Mouse (Mus musculus) forebrain, embryonic 14.5 days (tissue): ENCODE measurements around the gene Cacna2d3. TPM values are rescaled to one million over a fixed set of nuclear protein-coding genes. Genes with fewer than 3 reads are reported as not detected.

Source experiments
- ATAC-seq: fragments of 200-750 bp; cut with Nextera tagmentation; 2 replicates; pipeline ENCODE4 v1.8.0; 2017; ENCODE audit warnings: mild to moderate bottlenecking, moderate library complexity
- DNase-seq: peaks from one replicate; pipeline ENCODE4 v3.0.0-alpha.2; 2015; ENCODE audit warnings: low spot score
- H3K27ac ChIP-seq: fragments of 300-500 bp; sonication (generic); 2 replicates; pipeline ENCODE4 v1.5.1; 2014; ENCODE audit warnings: low read depth, mild to moderate bottlenecking, control low read depth, low read length, moderate library complexity
- H3K27me3 ChIP-seq: fragments of 300-500 bp; sonication (generic); replicated peaks from 2 replicates; pipeline ENCODE4 v1.6.1; 2014; ENCODE audit warnings: low read length, control low read depth, mixed read lengths; ENCODE audit not compliant: control insufficient read depth, insufficient read depth
- H3K36me3 ChIP-seq: fragments of 300-500 bp; sonication (generic); 2 replicates; pipeline ENCODE4 v1.6.1; 2014; ENCODE audit warnings: low read length, control low read depth; ENCODE audit not compliant: control insufficient read depth, insufficient read depth
- H3K4me1 ChIP-seq: fragments of 300-500 bp; sonication (generic); 2 replicates; pipeline ENCODE4 v1.6.1; 2014; ENCODE audit warnings: antibody characterized with exemption, low read length, control low read depth; ENCODE audit not compliant: control insufficient read depth, insufficient read depth
- H3K4me2 ChIP-seq: fragments of 300-500 bp; sonication (generic); 2 replicates; pipeline ENCODE4 v1.6.1; 2014; ENCODE audit warnings: mild to moderate bottlenecking, control low read depth, low read length
- H3K4me3 ChIP-seq: fragments of 300-500 bp; sonication (generic); 2 replicates; pipeline ENCODE4 v1.5.1; 2014; ENCODE audit warnings: low read depth, low read length, control low read depth
- H3K9ac ChIP-seq: fragments of 300-500 bp; sonication (generic); 2 replicates; pipeline ENCODE4 v1.6.1; 2014; ENCODE audit warnings: mild to moderate bottlenecking, low read length, control low read depth, moderate library complexity
- H3K9me3 ChIP-seq: fragments of 300-500 bp; sonication (generic); replicated peaks from 2 replicates; pipeline ENCODE4 v1.6.1; 2016; ENCODE audit warnings: low read length, control low read depth, mixed read lengths; ENCODE audit not compliant: control insufficient read depth
- WGBS: fragments of 180-500 bp; shearing (Covaris S2); extraction: QIAGEN DNeasy Blood & Tissue Kit; methylation state at CpG from one replicate; pipeline ENCODE4 v1.1.7; 2014; 5-methylcytosine and 5-hydroxymethylcytosine counted together
- polyA plus RNA-seq: library from polyadenylated mRNA; unstranded; fragments of >200 nt; fragmentation: Nextera tagmentation; extraction: Ambion mirVana; gene quantifications from 2 replicates; pipeline ENCODE4 v1.2.1, GENCODE M21; 2014

The Cacna2d3 gene
- polyA plus RNA-seq, 1 experiment from 2014 or later, result 14.5 TPM

DNA sequence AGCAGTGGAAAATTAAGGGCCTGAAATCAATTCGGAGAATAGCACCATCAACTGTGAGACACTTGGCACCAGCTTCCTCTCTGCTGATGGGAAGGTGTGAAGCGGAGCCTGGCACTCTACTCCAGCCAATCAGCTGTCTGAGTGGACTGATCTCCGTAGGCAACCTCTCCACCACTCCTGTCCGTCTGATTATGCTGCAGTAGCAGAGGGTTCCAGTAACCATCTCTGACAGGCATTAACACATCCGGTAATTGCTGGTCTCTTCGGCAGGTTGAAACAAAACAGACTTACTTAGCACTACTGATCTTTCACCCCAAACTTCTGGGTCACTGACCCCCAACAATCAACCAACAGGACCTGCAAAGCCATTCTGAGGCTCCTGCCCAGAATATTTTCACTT, 112.9 kb downstream of the Cacna2d3 start:
- Histone ChIP-seq H3K9ac (no peak overlapping the region), H3K9me3 (no peaks in the 10 kb centered on the region), H3K4me3 (no peak overlapping the region), H3K4me1 (no peaks in the 10 kb centered on the region; the same call in 1 of the 2 replicates), H3K4me2 (no peak overlapping the region), H3K36me3 (no peaks in the 10 kb centered on the region), H3K27me3 (no peaks in the 10 kb centered on the region), H3K27ac (no peak overlapping the region)
- ATAC-seq (no peak), DNase-seq (peak; percentile 16)
- WGBS, result 58% methylated on average over 6 of the region's 6 CpGs

- no peak overlapping the region for H3K4me2 ChIP-seq
- H3K4me1 ChIP-seq, result no peaks in the 10 kb centered on the region; the same call in 1 of the 2 replicates
- no peak for DNase-seq
- H3K27me3 ChIP-seq, result no peaks in the 10 kb centered on the region
- H3K9ac ChIP-seq, result no peak overlapping the region
- H3K4me3 ChIP-seq, result no peak overlapping the region
- no peaks in the 10 kb centered on the region for H3K36me3 ChIP-seq
- ATAC-seq, result no peak
- no peaks in the 10 kb centered on the region for H3K9me3 ChIP-seq
- 64% methylated on average over 8 of the region's 8 CpGs for WGBS
- H3K27ac ChIP-seq, result no peak overlapping the region
Observed at GRCm38 (mm10) chr14:29599428-29599827, 122.2 kb downstream of the Cacna2d3 start.

DNA sequence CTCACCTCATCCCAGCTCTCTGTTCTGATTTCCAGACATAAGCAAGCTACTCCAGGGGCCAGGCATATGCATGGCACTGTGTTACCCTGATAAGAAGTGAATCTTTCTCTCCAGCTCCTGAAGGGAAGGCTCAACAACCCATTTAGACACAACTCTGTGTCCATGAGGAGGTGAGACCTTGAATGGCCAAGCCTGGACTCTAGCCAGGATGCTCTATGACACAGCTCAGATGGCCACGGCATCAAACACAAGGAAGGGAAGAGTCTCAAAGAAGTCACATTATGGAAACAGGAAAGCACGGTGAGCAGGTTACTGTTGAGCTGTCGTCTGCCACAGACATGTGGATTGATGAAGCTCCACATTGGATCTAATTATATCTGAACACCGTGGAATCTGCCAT, 128.8 kb downstream of the Cacna2d3 start:
- H3K27ac ChIP-seq, result no peak overlapping the region
- DNase-seq (no peak), ATAC-seq (no peak)
- no peaks in the 10 kb centered on the region for H3K4me1 ChIP-seq
- H3K27me3 ChIP-seq, result no peaks in the 10 kb centered on the region
- H3K4me3 ChIP-seq, result no peak overlapping the region
- H3K9ac ChIP-seq, result no peak overlapping the region
- no peak overlapping the region for H3K4me2 ChIP-seq
- 89% methylated on average over 4 of the region's 4 CpGs for WGBS
- H3K9me3 ChIP-seq, result no peaks in the 10 kb centered on the region
- no peaks in the 10 kb centered on the region for H3K36me3 ChIP-seq

GRCm38 (mm10) chr14:29589628-29590027, 132.0 kb downstream of the Cacna2d3 start:
- Histone ChIP-seq H3K36me3 (no peaks in the 10 kb centered on the region), H3K9me3 (no peaks in the 10 kb centered on the region), H3K4me2 (no peak overlapping the region), H3K4me3 (no peak overlapping the region), H3K27ac (no peak overlapping the region), H3K27me3 (no peaks in the 10 kb centered on the region), H3K4me1 (no peaks in the 10 kb centered on the region), H3K9ac (no peak overlapping the region)
- ATAC-seq (no peak), DNase-seq (no peak)
- 90% methylated on average over 9 of the region's 9 CpGs for WGBS

DNA sequence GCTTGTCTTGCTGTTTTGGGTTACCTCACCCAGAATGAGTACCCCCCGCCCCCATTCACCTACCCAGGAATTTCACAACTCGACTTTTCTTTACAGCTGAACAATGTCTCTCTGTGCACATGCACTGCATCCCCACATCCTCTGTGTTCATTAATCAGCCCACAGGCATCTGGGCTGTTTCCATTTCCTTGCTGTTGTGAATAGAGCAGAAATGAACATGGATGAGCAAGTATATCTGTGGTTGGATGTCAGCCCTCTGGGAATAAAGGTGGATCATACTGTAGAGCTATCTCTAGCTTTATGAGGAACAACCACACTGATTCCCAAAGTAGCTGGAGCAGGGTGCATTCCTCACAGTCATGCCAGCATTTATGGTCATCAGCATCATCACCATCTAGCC, 139.7 kb downstream of the Cacna2d3 start:
- Histone ChIP-seq H3K27me3 (no peaks in the 10 kb centered on the region), H3K4me3 (no peak overlapping the region), H3K9me3 (no peaks in the 10 kb centered on the region), H3K4me2 (no peak overlapping the region), H3K27ac (no peak overlapping the region), H3K36me3 (no peaks in the 10 kb centered on the region), H3K4me1 (no peaks in the 10 kb centered on the region), H3K9ac (no peak overlapping the region)
- DNase-seq (no peak), ATAC-seq (no peak)
- 78% methylated on average over 2 of the region's 2 CpGs for WGBS

DNA sequence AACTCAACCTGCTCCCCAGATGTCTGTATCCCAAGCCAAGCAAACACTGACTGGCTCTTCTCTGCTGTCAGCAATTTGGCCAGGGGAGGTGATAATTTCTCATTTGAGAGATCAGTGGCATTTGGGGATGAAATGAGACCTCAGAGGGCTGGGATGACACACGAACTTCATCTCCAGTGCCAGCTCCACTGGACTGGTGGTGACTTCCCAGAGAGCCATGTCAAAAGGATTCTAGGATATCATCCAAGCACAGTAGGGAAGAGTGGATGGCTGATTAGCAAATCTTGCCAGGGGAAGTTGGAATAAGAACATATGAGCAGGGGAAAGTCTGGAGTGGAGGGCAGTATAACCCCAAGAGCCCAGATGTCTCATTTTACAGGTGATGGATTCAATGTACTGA, 143.9 kb downstream of the Cacna2d3 start:
- no peak for ATAC-seq
- no peak overlapping the region for H3K4me3 ChIP-seq
- H3K4me2 ChIP-seq, result no peak overlapping the region
- no peaks in the 10 kb centered on the region for H3K27me3 ChIP-seq
- no peak overlapping the region for H3K9ac ChIP-seq
- H3K27ac ChIP-seq, result no peak overlapping the region
- 63% methylated on average over 1 of the region's 1 CpGs for WGBS
- DNase-seq, result no peak
- no peaks in the 10 kb centered on the region for H3K4me1 ChIP-seq
- H3K9me3 ChIP-seq, result no peaks in the 10 kb centered on the region
- no peaks in the 10 kb centered on the region for H3K36me3 ChIP-seq

GRCm38 (mm10) chr14:29575551-29575950, 146.1 kb downstream of the Cacna2d3 start:
- Histone ChIP-seq H3K36me3 (no peaks in the 10 kb centered on the region), H3K4me2 (no peak overlapping the region), H3K27ac (no peak overlapping the region), H3K27me3 (no peaks in the 10 kb centered on the region), H3K4me3 (no peak overlapping the region), H3K4me1 (no peaks in the 10 kb centered on the region), H3K9ac (no peak overlapping the region), H3K9me3 (no peaks in the 10 kb centered on the region)
- WGBS, result 57% methylated on average over 5 of the region's 5 CpGs
- no peak for ATAC-seq
- DNase-seq, result no peak

GRCm38 (mm10) chr14:29562704-29563103, 159.0 kb downstream of the Cacna2d3 start:
- peak; percentile 74 for DNase-seq
- Histone ChIP-seq H3K9me3 (no peaks in the 10 kb centered on the region), H3K27ac (0 out of 2 replicates have a peak overlapping the region, but pooled peaks have one; percentile 48), H3K4me1 (peaks cover 16% of the 10 kb centered on the region), H3K4me2 (no peak overlapping the region), H3K36me3 (no peaks in the 10 kb centered on the region), H3K27me3 (no peaks in the 10 kb centered on the region), H3K4me3 (no peak overlapping the region), H3K9ac (no peak overlapping the region)
- 12% methylated on average over 6 of the region's 6 CpGs for whole genome bisulfite sequencing
- ATAC-seq, result peak; percentile 37; the same call in 1 of the 2 replicates

GRCm38 (mm10) chr14:29561122-29561834, 160.4 kb downstream of the Cacna2d3 start:
- ATAC-seq (no peak), DNase-seq (no peak)
- no peaks in the 10 kb centered on the region for H3K9me3 ChIP-seq
- H3K36me3 ChIP-seq, result no peaks in the 10 kb centered on the region
- peaks cover 7% of the 10 kb centered on the region for H3K4me1 ChIP-seq
- no peak overlapping the region for H3K4me2 ChIP-seq
- 75% methylated on average over 11 of the region's 11 CpGs for WGBS
- H3K4me3 ChIP-seq, result no peak overlapping the region
- H3K27ac ChIP-seq, result no peak overlapping the region
- H3K9ac ChIP-seq, result no peak overlapping the region
- H3K27me3 ChIP-seq, result no peaks in the 10 kb centered on the region
